9 mouse cellular contexts compared by ENCODE assay signal in genomic region chr9:111070546-111070961, GRCm38 (mm10). TPM values are rescaled to one million over a fixed set of nuclear protein-coding genes. Genes with fewer than 3 reads are reported as not detected.
DNase-seq lines count a peak whose midpoint lies in the region; ATAC-seq lines count a peak whose summit lies in the region.
"Had no signal": no experiment of that assay in that cellular context is flagged by ENCODE, and none has a peak within 500 bp of the region (broad histone marks: within the 10 kb centered on the region; RNA-seq: fewer than 3 reads in every experiment).

No protein-coding gene starts in this region.

- no peaks in the 10 kb centered on the region; the same call in 1 of the 2 replicates for H3K4me1 ChIP-seq in liver, embryonic 15.5 days (replicated peaks)
- H3K4me1 ChIP-seq: neural tube, embryonic 12.5 days had no signal

- no peak overlapping the region for H3K9ac ChIP-seq in liver, embryonic 15.5 days
- H3K9ac ChIP-seq: neural tube, embryonic 12.5 days had no signal

- 9% methylated on average over 4 of the region's 4 CpGs for WGBS in liver, embryonic 15.5 days (ENCODE audit: insufficient replicate concordance)

- no peak overlapping the region for H3K4me3 ChIP-seq in liver, embryonic 15.5 days (replicated peaks)
- H3K4me3 ChIP-seq: neural tube, embryonic 12.5 days had no signal

- no peak overlapping the region for H3K4me2 ChIP-seq in liver, embryonic 15.5 days
- H3K4me2 ChIP-seq: neural tube, embryonic 12.5 days had no signal

- ATAC-seq in liver, embryonic 15.5 days (ENCODE audit: insufficient read depth) = peak; percentile 60

- DNase-seq in left cerebral cortex, postnatal 4 days = peak; percentile 49
- no peak for DNase-seq in left cerebral cortex, postnatal 36 days (ENCODE audit: low spot score in 2 of 2)
- peak; percentile 43 for DNase-seq in NIH3T3 (ENCODE audit: low read depth)
- peak; percentile 78 for DNase-seq in embryo, embryonic 10.5 days (ENCODE audit: low spot score)
- DNase-seq in hindlimb bud, embryonic 11.5 days (ENCODE audit: extremely low spot score, low read depth, low spot score) = peak; percentile 56
- DNase-seq in spleen, adult 12 weeks (ENCODE audit: low spot score) = peak; percentile 50
- DNase-seq in Muller cell, postnatal 12 days (ENCODE audit: inconsistent ontology term) = no peak

- intact Hi-C loops in left cerebral cortex, postnatal 4 days (cut with DNase I) = no loop called here
- intact Hi-C loops in left cerebral cortex, postnatal 36 days (cut with DNase I) = loop anchor here (5.0 kb wide), 1 partner anchor 148 kb away; no protein-coding TSS in a partner anchor

- no peak overlapping the region for H3K27ac ChIP-seq in liver, embryonic 15.5 days (replicated peaks)
- H3K27ac ChIP-seq: neural tube, embryonic 12.5 days had no signal

- no peaks in the 10 kb centered on the region for H3K9me3 ChIP-seq in liver, embryonic 15.5 days (replicated peaks)

- peaks cover 6% of the 10 kb centered on the region; the same call in 1 of the 2 replicates for H3K27me3 ChIP-seq in liver, embryonic 15.5 days
- H3K27me3 ChIP-seq: neural tube, embryonic 12.5 days had no signal

- H3K36me3 ChIP-seq in liver, embryonic 15.5 days (replicated peaks) = no peaks in the 10 kb centered on the region
- H3K36me3 ChIP-seq: neural tube, embryonic 12.5 days had no signal

RNA-seq across cellular contexts. Expression of gene Ccrl2, which starts 13.2 kb away (rescaled TPM):
- under 1 TPM; 0.48 to 0.98 TPM for total RNA-seq in left cerebral cortex, postnatal 4 days (2021)
- total RNA-seq in left cerebral cortex, postnatal 36 days (2021) = under 1 TPM; 0.49 to 0.84 TPM
- polyA plus RNA-seq in liver, embryonic 15.5 days (2015; fragmentation: Nextera tagmentation; extraction: Ambion mirVana) = 15.1 and 15.7 TPM in 2 replicates

RNA-seq across cellular contexts. Expression of gene Lrrfip2, which starts 46.8 kb away (rescaled TPM):
- total RNA-seq in left cerebral cortex, postnatal 4 days (2021) = 10 to 100 TPM; 37.9 to 45.8 TPM
- 10 to 100 TPM; 37.1 to 47.9 TPM for total RNA-seq in left cerebral cortex, postnatal 36 days (2021)
- polyA plus RNA-seq in liver, embryonic 15.5 days (2015; fragmentation: Nextera tagmentation; extraction: Ambion mirVana) = 17.7 and 17.9 TPM in 2 replicates

RNA-seq across cellular contexts. Expression of gene Ltf, which starts 51.5 kb away (rescaled TPM):
- total RNA-seq in left cerebral cortex, postnatal 4 days (2021) = 1 to 10 TPM in 1 of 2 experiments, under 1 TPM in 1; 0.91 to 1.7 TPM
- under 1 TPM in 1 of 2 experiments, not detected in 1; 0.94 TPM for total RNA-seq in left cerebral cortex, postnatal 36 days (2021)
- polyA plus RNA-seq in liver, embryonic 15.5 days (2015; fragmentation: Nextera tagmentation; extraction: Ambion mirVana) = 139 and 168 TPM in 2 replicates

Comparison
In these comparisons a context has a peak if more than half of its experiments do, and no peak if none do; other contexts are left out.
1. DNase-seq: peak in left cerebral cortex, postnatal 4 days (single experiment), NIH3T3 (single experiment), embryo, embryonic 10.5 days (single experiment), hindlimb bud, embryonic 11.5 days (single experiment) and spleen, adult 12 weeks (single experiment); none in left cerebral cortex, postnatal 36 days (0 of 2) and Muller cell, postnatal 12 days (single experiment).